Mouse (Mus musculus) neutrophil, adult 5-6 weeks (primary cell): Measurements from ENCODE around the gene Cdkl1. TPM values are rescaled to one million over a fixed set of nuclear protein-coding genes. Genes with fewer than 3 reads are reported as not detected.

Experiments
- ATAC-seq: fragments of 151-379, 151-347 bp; 2 replicates; pipeline ENCODE4 v1.8.0; 2017; ENCODE audit warnings: mild to moderate bottlenecking, moderate TSS enrichment; ENCODE audit not compliant: insufficient number of reproducible peaks, poor library complexity, low FRiP score, severe bottlenecking; ENCODE audit errors: extremely low read depth
- total RNA-seq: library from RNA; stranded (forward); fragments of 200-1000 nt; gene quantifications from 2 replicates; pipeline ENCODE4 v1.2.3, GENCODE M21; 2017

Gene Cdkl1
- total RNA-seq, 1 experiment from 2014 or later: 18.6 TPM

DNA sequence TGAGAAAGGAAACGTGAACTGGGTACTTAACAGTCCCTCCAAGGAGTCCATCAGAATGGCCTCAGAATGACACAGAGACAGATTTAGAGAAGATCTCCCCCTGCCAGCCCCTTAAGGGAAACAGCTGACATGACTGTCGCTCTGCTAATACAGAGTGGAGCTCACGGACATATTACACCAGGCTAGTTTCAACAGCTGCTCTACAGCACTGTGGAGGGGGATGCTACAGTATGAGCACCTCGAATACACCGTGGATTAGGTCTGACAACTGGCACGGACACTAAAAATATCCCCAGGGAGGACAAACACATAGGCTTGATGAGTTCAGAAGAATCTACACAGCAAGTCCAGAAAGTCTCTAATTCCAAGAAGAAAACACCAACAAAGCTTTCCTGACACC is 92.7 kb downstream of the Cdkl1 start:
- ATAC-seq: no peak

Other genes starting within 250 kb of the Cdkl1 start
- gene Vcpkmt, start 208.2 kb downstream of the Cdkl1 start, total RNA-seq: 10.1 and 11.5 TPM in 2 replicates
- 77.1 and 83.1 TPM in 2 replicates for gene Sos2, start 109.4 kb downstream of the Cdkl1 start, total RNA-seq
- 3.6 and 5.4 TPM in 2 replicates for gene L2hgdh, start 66.4 kb downstream of the Cdkl1 start, total RNA-seq
- 6.8 and 11.5 TPM in 2 replicates for gene Atp5s, start 66.3 kb downstream of the Cdkl1 start, total RNA-seq
- gene Atl1, start 101.3 kb upstream of the Cdkl1 start, total RNA-seq: 1.5 and 2.2 TPM in 2 replicates
- 40.6 and 46.7 TPM in 2 replicates for gene Map4k5, start 101.9 kb upstream of the Cdkl1 start, total RNA-seq
- 52.9 and 63.2 TPM in 2 replicates for gene Sav1, start 195.7 kb upstream of the Cdkl1 start, total RNA-seq